Mouse (Mus musculus) lung, postnatal 10 days (tissue): ENCODE results near the gene Crocc.

ENCODE experiments used
- DNase-seq: peaks from one replicate; pipeline ENCODE4 v3.0.0; 2021

Crocc gene

DNA sequence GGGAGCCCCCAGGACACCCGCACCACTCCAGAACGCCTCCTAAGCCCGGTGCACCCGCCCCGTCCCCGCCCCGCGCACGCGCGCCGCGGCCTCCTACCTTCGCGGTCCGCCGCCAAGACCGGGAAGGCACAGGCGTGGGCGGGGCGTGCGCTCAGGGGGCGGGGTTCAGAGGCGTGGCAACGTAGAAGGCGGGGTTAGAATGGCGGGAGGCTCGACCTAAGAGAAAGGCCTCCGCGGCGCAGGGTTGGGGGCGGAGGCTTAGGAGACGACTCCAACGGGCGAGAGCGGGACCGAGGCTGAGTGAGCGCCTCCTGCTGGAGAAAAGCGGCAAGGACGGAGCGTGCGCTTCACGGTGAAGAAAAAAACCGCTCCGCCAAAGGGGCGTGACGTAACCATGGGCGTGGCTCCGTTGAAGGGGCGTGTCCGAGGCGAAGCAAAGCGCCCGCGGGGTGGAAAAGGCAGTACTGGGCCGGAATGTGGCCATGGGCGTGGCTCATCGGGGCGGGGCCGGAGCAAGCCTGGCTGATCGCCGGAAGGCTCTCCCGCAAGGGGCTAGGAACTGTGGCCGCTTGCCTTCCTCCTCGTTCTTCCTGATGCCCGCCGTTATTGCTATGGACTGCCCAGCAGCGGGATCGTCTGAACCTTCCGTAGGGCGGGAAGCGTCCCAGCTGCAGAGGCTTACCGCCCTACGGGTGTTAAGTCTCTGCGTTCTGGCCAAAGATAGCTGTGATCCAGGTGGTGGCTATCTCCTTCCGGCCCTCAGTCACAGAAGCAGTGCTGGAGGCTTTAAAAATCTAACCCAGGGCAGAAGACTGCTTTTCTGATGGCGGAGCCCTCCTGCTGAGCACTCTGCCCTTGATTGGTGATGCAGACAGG is at the start of gene Crocc:
TSS of gene Crocc (minus strand) at position 125 of the 876 bp plus-strand sequence.
- DNase-seq, result peak; percentile 100

DNA sequence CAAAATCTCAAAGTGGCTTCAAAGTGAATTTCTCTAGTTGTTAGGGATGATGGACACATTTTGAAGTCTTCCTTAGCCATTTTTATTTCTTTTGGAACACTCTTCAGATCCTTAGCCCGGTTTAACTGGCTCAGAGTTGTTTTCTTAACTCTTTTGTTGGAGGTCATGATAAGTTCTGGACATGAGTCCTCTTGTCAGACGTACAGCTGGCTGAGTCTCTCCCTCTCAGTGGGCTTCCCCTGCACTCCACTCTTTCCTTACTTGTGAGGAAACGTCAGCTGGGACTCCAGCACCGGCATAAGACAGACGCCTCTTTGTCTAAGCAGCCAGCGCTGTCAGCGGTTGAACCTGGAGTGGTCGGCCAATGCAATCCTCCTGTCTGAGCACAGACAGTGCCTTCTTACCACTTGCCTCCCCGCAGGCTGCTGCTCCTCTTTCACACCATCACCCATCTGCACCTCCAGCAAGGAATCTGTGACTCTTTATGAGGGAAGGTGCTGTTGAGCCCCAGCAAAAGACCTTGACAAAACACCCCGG is 47.9 kb upstream of the Crocc start:
- no peak for DNase-seq

DNA sequence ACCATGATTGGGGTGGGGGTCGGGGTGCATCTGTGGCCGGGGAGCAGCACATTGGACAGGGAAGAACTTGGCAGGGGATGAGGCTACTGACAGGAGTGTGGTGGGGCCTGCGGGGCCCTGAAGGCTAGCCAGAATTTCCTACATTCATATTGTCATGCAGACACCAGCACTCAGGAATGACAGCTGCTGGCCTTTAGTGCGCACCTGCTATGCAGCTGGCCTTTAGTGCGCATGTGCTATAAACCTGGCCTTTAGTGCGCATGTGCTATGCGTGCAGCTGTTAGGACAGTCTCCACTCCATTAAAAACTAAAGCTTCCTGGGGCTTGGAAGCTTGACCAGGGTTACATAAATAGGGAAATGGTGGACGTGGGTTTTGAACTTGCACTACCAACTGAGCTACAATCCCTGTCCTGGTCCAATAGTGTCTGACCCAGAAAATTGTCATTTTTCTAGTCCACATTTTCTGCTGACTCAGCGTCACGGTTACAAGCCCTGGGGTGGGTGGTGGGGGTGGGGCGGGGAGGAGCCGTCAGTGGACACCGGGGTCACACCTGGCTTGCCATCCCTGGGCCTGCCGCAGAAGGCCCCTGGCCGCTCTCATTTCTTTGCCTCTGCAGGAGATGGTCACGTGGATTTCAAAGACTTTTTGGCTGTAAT is 46.3 kb upstream of the Crocc start:
- no peak for DNase-seq

DNA sequence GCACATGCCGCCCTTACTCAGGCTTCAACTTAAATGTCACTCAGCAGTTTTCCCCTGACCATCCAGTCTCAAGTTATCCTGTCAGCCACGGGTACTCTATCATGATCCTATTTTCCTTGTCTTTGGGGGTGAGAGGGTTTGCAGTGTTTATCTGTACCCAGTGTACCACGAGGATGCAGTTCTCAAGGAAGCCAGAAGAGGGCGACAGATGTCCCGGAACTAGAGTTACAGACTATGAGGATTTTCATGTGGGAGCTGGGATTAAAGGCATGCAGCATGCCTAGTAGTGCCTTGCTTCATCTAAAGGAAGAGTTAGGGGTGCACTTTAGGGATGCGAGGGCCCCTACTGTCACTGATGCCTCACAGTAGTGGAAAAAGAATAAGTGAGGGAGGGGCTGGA is 41.5 kb upstream of the Crocc start:
- peak; percentile 63 for DNase-seq

DNA sequence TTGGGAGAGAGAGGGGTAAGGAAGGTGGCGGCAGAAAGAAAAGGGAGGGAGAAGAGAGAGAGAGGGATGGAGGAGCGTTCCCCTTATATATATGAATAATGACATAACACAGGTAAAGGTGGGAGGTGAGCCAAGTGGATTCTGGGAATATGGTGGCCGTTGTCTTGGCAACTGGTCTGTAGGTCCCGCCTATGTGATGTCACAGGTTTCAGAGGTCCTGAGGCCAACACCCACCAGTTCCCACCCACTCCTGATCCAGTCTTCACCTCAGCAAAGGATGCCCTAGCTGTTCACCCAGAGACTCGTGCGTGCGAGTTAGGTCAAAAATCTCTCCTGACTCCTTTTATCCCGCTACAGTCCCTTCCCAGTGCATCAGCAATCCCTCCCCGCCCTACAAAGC is 40.9 kb upstream of the Crocc start:
- DNase-seq, result no peak

DNA sequence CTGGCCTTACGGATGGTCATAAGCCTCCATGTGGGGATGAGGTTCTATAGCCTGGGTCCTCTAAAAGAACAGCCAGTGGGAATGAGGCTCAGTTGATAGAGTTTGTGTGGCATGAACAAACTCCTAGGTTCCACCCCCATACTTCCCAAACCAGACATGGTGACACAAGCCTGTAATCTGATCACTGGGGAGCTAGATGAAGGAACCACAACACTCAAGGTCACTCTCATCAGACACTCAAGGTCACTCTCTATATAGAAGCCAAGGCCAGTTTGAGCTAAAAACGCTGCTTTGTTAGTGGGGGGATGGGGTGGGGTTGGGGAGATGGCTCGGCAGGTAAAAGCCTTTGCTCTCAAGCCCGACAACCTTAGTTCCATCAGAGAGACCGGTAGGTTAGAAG is 39.6 kb upstream of the Crocc start:
- no peak for DNase-seq

DNA sequence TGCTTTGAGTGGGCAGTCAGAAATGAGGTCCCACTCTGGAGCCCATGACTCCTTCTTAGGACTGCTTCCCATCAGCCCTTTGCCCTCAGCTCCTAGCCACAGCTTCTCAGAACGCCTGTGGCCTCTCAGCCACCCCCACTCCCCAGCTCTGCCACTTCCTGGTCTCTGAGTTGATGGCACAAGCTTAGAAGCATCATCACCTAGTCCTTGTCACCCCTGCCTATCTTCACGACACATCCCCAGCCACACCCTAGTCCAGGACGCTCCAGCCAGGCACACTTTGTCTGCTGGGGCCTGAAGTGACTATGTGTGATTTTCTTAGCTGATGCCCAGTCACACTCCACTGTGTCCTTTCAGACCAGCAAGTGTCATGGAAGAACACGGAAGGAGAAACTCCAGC is 38.6 kb upstream of the Crocc start:
- no peak for DNase-seq

DNA sequence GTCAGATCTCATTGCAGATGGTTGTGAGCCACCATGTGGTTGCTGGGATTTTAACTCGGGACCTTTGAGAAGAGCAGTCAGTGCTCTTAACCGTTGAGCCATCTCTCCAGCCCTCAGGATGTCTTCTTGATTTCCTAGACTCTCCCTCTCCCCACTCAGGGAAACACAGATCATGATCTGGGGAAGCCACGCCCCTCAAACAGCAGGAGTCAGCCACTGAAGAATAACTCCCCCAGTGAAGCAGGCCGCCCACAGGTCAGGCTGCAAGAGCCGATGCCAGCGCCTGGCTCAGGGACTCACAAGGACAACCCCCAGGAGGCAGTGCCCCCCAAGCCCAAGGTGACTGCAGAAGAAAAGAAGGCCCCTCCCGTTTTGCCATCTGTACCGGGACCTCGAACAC is 36.4 kb upstream of the Crocc start:
- DNase-seq, result no peak

DNA sequence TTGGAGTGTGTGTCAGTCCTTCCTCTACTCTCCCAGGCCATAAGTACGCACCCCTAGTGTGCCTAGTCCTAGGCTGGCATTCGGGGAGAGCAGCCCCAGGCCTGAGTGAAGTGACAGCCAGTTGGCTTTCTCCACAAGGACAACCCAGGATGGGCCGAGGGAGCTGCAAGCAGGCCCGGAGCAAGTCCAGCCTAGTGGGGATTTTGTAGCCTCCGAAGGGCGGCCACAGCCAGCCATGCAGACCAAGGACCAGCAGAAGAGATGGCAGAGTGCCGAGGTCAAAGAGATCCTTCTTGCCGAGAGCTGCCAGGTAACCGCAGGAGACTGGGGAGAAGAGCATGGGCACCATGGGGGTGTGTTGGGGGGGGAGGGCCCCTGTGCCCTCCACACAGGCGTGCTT is 34.7 kb upstream of the Crocc start:
- DNase-seq, result no peak

DNA sequence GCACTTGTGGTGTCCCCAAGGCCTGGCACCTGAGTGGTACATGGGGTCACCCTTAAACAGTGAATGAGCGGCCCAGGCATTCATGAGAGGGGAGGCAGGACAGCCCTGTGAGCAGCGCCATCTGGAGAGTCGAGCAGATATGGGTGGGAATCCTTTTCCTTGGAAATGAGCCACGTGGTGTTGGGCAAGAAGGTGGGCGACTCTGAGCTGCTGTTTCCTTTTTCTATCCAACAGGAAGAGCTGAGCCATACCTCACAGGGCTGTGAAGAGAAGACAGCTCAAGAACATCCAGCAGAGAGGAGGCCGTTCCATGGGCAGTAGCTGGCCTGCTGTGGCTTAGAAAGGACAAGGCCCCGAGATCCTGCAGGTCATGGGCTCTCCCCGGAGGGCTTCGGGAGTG is 28.4 kb upstream of the Crocc start:
- DNase-seq, result no peak

DNA sequence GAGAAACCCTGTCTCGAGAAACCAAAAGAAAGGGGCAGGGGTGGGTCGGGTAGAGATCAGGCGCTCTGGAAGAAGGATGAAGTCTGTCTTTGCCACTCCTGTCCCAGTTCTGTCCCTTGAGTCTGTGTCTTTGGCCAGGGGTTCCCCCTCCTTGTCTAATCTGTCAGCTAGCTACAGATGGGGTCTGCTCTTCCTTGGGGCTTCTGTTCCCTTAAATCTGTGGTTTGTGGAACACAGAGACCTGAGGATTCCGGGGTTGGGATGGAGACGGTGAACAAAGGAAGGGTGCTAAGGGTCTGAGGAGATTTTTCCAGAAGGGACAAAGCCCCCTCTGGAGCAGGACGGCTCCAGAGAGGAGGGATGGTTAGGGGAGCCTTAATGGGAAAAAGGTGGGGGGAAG is 27.7 kb upstream of the Crocc start, which contains the start of gene Spata21:
TSS of gene Spata21 (plus strand) at position 301 of the 400 bp plus-strand sequence.
- DNase-seq, result no peak

DNA sequence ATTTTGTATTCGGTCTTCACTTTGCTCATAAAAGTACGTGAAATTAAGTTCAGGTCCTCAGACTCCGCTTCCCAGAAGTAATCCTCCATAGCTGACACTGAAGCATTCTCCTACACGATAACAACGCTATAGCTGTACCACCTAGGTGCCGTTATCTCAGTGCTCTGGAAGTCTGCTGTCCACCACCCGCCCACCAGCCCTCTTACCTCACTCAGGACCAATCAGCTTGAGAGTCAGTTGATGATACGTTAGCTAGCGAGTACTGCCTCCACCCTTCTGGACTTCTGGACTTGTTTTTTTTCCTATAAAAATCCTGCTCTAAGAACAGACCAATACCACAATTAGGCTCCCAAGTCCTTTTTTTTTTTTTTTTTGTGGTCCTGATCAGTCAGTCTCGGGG is 26.5 kb upstream of the Crocc start:
- DNase-seq, result no peak

DNA sequence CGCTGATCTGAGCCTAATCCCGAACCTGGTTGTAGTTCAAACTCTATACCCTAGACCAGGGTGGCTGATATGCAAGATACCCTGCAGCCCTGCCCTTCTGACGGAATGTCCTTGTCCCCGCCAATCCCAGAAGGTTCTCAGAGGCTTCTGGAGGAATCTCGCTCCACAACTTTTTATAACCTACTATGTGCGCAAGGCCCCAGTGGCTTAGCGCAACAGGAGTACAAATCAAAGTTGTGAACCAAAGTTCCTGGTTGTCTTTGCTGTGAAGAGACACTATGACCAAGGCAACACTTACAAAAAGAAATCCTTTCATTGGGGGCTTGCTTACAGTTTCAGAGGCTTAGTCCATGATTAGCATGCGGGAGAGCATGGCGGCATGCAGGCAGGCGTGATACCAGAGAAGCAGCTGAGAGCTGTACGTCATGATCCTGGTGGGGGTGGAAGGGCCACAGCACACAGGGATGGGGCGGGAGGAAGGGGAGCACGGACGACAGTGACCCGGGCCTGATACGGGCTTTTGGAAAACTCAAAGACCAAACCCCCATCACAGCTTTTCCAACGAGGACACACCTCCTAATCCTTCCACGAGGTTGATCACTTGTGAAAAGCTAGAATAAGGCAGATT is 18.3 kb upstream of the Crocc start:
- DNase-seq, result no peak

DNA sequence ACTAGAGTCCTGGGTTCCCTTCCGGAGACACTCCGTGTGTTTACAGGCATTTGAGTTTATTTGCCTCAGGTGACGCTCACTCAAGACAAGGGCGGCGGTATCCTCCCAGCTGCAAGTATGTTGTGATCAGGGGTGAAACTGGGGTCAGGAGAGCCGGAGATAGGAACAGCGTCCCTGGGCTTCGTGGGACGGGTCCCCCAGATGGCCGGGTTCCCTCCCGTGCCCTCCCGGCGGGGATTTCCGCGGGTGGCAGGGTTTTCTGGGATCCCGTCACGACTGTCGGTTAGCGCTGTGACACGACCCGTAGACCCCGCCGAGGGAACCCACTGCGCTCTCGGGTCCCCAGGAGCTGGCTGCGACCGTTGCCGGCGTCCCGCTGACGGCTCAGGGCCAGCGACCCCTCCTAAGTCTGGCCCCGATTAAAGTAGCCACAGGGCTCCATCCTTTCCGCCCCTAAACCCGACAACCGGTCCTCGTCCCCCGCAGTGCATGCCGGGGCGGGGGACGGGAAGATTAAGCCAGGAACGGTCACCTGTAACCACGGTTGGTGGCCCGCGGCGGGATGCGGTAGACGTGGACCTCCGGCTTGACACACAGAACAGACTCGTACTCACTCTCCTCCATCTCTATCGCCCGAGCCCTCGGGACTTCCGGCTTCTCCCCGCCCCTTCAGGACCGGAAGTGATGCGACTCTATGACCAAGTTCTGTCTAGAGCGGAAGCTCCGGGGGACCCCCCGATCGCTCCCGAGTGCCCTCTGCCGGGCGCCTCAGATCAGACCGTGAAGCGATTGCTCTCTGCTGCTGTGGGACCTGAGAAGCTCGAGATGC is 17.5 kb upstream of the Crocc start, which contains the start of gene Necap2:
TSS of gene Necap2 (minus strand) at position 677 of the 829 bp plus-strand sequence.
- DNase-seq, result peak; percentile 97

DNA sequence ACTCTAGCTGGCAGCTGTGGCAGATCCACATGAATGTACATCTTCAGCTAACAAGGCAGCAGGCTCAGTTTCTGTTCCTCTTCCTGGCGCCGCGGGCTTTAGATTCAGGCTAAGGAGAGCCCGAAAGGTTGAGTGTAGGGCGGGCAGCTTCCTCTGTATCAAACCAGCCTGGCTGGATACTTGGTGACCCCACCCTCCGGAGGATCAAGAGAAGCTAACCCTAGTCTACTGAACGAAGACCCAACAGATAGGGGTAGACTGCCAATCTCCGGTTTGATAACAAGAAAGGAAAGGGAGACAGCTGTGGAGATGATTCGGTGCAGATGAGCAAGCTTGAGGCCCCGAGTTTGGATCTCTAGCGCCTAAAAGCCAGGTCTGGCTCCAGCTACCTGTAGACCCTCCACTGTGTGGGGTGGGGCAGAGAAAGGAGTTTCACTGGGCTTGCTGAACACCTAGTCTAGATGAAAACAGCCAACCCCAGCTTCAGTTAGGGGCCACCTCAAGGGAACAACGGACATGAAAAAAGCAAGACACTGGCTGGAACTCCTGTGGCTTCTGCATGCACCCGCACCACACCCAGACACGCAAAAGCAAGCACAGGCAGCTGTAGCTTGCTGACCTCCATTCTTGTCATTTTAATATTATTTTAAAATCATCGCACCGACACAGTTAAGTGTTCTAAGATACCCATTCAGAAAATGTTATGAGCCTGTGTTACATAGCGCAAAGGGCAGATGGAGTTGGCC is 16.6 kb upstream of the Crocc start:
- DNase-seq, result no peak

DNA sequence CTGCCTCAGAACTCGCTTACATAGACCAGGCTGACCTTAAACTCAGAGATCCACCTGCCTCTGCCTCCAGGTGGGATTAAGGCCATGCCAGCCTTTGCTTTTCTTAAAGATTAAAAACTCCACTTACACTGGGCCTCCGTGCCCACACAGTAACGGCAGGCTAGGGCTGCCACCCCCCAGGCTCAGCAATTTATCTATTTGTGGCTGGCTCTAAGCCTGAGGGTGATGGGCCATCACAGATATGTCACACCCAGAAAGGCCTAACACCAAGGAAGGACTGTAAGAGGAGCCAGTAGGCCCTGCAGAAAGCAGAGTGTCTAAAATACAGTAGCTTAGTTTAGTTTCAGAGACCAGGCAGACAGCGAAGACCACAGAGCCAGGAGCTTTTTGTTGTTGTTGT is 13.8 kb upstream of the Crocc start:
- no peak for DNase-seq

DNA sequence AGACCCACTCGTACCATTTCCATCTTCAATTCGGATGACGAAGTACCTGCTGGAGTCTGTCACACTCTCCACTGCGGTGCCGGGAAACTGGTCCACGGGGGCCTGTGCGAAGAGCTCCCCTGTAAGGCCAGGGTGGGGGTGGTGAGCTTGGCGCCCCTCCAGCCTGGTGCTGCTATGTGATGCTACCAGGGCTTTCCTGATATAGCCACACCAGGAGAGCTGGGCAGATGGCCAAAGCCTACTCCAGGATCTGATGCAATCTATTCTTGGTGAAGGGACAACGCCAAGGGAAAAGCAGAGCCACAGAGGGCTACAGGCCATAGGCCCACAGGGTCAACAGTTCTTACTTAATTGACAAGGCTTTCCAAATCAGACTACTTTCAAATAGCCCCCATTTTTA is 13.3 kb upstream of the Crocc start:
- DNase-seq, result peak; percentile 58

DNA sequence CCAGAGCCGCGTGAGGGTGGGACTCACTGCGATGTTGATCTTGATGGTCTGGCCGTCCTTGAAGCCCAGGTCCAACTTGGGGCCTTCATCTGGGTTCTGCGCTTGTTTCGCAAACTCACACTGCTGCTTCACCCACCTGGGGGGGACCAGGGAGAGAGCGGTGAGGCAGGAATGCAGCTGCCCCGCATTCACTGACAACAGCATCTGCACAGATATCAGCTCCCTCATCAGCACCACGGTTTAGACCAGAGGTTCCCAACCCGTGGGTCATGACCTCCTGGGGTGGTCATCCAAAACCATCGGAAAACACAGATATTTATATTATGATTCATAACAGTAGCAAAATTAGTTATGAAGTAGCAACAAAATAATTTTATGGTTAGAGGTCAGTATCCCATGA is 12.2 kb upstream of the Crocc start:
- no peak for DNase-seq

DNA sequence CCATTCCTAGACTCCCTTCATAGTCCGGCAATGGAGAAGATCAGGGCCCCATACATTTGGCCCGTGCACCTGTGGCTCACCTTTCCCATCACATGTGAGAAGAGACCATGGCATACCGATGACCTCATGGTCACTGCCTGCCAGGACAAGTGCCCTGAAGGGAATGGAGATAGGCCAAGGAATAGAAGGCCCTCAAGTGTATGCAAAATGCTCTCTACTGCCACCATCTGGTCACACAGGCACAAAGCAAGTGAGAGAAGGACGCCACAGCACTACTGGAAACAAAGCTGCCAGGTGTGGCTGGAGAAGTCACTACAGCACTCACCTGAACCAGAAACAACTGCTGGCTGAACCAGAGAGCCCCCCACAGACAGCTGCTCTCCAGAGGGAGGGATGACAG is 9.4 kb upstream of the Crocc start:
- peak; percentile 78 for DNase-seq

DNA sequence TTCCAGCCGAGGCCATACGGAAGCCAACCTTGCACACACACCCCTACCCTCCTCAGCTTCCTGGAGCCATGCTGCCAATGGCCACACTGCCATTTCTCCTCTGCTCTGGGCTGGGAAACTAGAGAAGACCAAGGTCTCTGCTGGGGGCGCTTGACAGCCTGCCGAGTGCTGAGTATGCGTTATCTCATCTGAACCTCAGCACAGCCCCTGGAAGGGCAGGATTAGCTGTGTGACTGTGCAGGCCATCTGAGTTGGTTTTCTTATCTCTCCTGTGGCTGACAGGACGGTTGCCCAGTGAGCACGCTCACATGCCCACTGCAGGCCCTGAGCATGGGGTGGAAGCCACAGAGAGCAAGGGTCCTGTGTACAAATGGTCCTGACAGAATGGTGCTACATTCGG is 8.3 kb upstream of the Crocc start:
- DNase-seq, result no peak

DNA sequence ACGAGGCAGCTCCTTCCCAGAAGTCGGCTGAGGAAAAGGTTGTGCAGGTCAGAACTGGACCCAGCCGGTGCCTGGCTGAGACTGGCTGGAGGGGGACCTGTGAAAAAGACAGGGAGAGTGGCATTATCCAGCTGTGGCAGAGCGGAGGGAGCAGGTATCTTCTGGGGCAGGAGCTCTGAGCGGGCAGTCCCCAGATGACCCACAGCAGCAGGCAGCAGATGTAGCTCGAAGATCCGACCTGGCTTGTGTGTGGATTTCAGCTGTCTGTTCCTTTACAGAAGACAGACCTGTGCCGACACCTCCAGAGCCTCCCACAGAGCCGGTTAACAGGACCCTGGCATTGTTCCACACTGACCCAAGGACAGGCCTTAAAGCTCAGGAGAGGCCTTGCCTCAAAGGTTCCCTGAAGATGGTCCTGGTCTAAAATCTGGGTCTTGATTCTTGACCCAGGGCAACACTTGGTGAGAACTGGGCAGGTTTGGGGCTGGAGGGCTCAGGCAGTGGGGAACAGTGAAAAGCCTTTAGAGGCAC is 7.2 kb upstream of the Crocc start:
- DNase-seq, result no peak
